Mouse (Mus musculus) bone marrow, adult 2 months (tissue): ENCODE results near the gene Nav2.

ENCODE experiments used
- CTCF ChIP-seq: fragments of 200-500 bp; IDR thresholded peaks from 2 replicates; pipeline ENCODE4 v1.5.1; 2011; ENCODE audit warnings: low read length, control low read depth; ENCODE audit not compliant: control insufficient read depth, insufficient read depth
- POLR2A ChIP-seq: fragments of 200-500 bp; IDR thresholded peaks from 2 replicates; pipeline ENCODE4 v1.6.1; 2011; ENCODE audit warnings: low read depth, mild to moderate bottlenecking, control low read depth, low read length, borderline replicate concordance; ENCODE audit not compliant: control insufficient read depth

GRCm38 (mm10) chr7:49120935-49121691 lies 212.6 kb downstream of the Nav2 start:
- no peak for TF ChIP-seq POLR2A
- peak; percentile 81 for TF ChIP-seq CTCF
